Mouse (Mus musculus) megakaryocyte, embryonic 14.5 days (primary cell): ENCODE data around the gene Ltb4r1. TPM values are rescaled to one million over a fixed set of nuclear protein-coding genes. Genes with fewer than 3 reads are reported as not detected.

ENCODE experiments used
- H3K27me3 ChIP-seq: replicated peaks from 2 replicates; pipeline ENCODE3; 2012; ENCODE audit warnings: inconsistent platforms
- H3K36me3 ChIP-seq: replicated peaks from 2 replicates; pipeline ENCODE3; 2012; ENCODE audit warnings: low read length, inconsistent platforms, mixed read lengths
- H3K4me1 ChIP-seq: 2 replicates; pipeline ENCODE4 v1.6.1; 2012; ENCODE audit warnings: inconsistent platforms
- H3K4me3 ChIP-seq: replicated peaks from 2 replicates; pipeline ENCODE3; 2012; ENCODE audit warnings: moderate library complexity, mild to moderate bottlenecking, inconsistent platforms
- H3K9me3 ChIP-seq: 2 replicates; pipeline ENCODE4 v1.6.1; 2012; ENCODE audit warnings: inconsistent platforms
- FLI1 ChIP-seq: IDR thresholded peaks from 2 replicates; pipeline ENCODE4 v1.6.1; 2012; ENCODE audit warnings: low read length, inconsistent platforms, mixed read lengths
- GATA1 ChIP-seq: IDR thresholded peaks from 3 replicates; pipeline ENCODE4 v1.6.1; 2012; ENCODE audit warnings: mixed read lengths, low read length, inconsistent platforms, borderline replicate concordance
- polyA plus RNA-seq: library from polyadenylated mRNA; stranded (reverse); fragments of >175 nt; gene quantifications from 2 replicates; pipeline ENCODE4 v1.2.3, GENCODE M21; 2012; ENCODE audit warnings: low replicate concordance; ENCODE audit not compliant: insufficient read depth

The Ltb4r1 gene
- polyA plus RNA-seq, 1 experiment: 24.2 TPM

DNA sequence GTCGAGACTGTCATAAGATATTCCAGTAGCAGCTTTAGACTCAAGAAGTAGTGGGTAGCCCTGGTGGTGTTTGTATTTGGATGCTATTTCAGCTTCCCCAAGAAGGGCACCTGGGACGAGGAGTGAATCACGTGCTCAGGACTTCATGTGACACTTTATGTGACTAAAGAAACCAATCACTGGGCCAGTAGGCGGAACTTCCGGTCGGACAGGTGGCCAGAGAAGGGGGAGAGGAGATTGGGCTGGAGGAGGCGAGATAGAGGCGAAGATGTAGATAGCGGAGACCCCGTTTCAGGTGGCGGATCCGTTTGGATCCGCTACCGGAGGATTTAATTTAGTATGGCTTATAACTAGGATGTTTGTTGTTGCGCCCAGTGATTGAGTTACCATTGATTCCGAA is 49.1 kb downstream of the Ltb4r1 start:
- Histone ChIP-seq H3K36me3 (no peaks in the 10 kb centered on the region), H3K27me3 (peaks cover 16% of the 10 kb centered on the region), H3K9me3 (no peaks in the 10 kb centered on the region), H3K4me1 (peaks cover 5% of the 10 kb centered on the region), H3K4me3 (peak overlapping the region; percentile 87)
- TF ChIP-seq GATA1 (no peak), FLI1 (no peak)

DNA sequence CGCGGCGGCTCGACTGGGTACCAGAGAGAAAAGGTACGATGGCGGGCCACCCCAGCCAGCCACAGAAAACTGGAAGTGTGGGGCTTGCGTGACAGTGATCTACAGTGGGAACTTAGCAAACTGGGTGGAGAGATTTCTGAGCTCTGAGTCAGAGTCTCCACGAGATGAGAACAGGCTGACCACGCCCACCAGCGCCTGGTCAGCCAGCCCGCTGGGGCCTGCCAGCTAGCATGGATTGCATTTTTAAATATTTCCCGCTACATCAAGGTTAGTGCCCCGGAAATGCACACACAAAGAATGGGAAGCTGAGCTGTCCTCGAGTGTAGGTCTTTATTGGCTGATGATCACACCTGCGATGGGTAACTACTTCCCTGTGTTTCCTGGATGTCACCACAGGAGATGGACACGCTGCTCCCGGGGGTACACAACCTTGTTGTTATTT is 49.6 kb downstream of the Ltb4r1 start:
- TF ChIP-seq GATA1 (no peak), FLI1 (no peak)
- H3K36me3 ChIP-seq: no peaks in the 10 kb centered on the region
- H3K4me3 ChIP-seq: peak overlapping the region; percentile 87
- H3K27me3 ChIP-seq: peaks cover 16% of the 10 kb centered on the region
- peaks cover 5% of the 10 kb centered on the region for H3K4me1 ChIP-seq
- no peaks in the 10 kb centered on the region for H3K9me3 ChIP-seq

Other genes starting within 250 kb of the Ltb4r1 start
- not detected in 2 replicates for gene Nrl, start 241.0 kb upstream of the Ltb4r1 start, polyA plus RNA-seq
- gene Pck2, start 225.7 kb upstream of the Ltb4r1 start, polyA plus RNA-seq: 19.1 and 50.7 TPM in 2 replicates
- gene Dcaf11, start 206.0 kb upstream of the Ltb4r1 start, polyA plus RNA-seq: 11.5 and 17.6 TPM in 2 replicates
- gene A730061H03Rik, start 205.6 kb upstream of the Ltb4r1 start, polyA plus RNA-seq: not detected in 2 replicates
- not detected in 2 replicates for gene Fitm1, start 190.3 kb upstream of the Ltb4r1 start, polyA plus RNA-seq
- gene Psme1, start 187.8 kb upstream of the Ltb4r1 start, polyA plus RNA-seq: 66.3 and 162 TPM in 2 replicates
- 2.0 and 18.9 TPM in 2 replicates for gene Emc9, start 180.7 kb upstream of the Ltb4r1 start, polyA plus RNA-seq
- gene Psme2, start 174.8 kb upstream of the Ltb4r1 start, polyA plus RNA-seq: 23.2 and 78.2 TPM in 2 replicates
- 17.1 and 20.4 TPM in 2 replicates for gene Rnf31, start 174.3 kb upstream of the Ltb4r1 start, polyA plus RNA-seq
- gene Irf9, start 162.4 kb upstream of the Ltb4r1 start, polyA plus RNA-seq: 40.0 and 114 TPM in 2 replicates
- 1.4 and 9.7 TPM in 2 replicates for gene Rec8, start 147.9 kb upstream of the Ltb4r1 start, polyA plus RNA-seq
- gene Ipo4, start 130.0 kb upstream of the Ltb4r1 start, polyA plus RNA-seq: 12.4 and 38.3 TPM in 2 replicates
- gene Gm49378, start 128.1 kb upstream of the Ltb4r1 start, polyA plus RNA-seq: 0.64 and 4.9 TPM in 2 replicates
- 5.8 and 9.0 TPM in 2 replicates for gene Tm9sf1, start 122.2 kb upstream of the Ltb4r1 start, polyA plus RNA-seq
- gene Tssk4, start 115.8 kb upstream of the Ltb4r1 start, polyA plus RNA-seq: 0.23 TPM in 1 of 2 replicates, not detected in the other
- gene Mdp1, start 105.5 kb upstream of the Ltb4r1 start, polyA plus RNA-seq: 3.3 and 20.1 TPM in 2 replicates
- gene Gmpr2, start 94.0 kb upstream of the Ltb4r1 start, polyA plus RNA-seq: 12.5 and 39.5 TPM in 2 replicates
- gene Nedd8, start 93.8 kb upstream of the Ltb4r1 start, polyA plus RNA-seq: 10.8 and 102 TPM in 2 replicates
- 15.6 and 18.7 TPM in 2 replicates for gene Tinf2, start 84.1 kb upstream of the Ltb4r1 start, polyA plus RNA-seq
- gene Tgm1, start 52.0 kb upstream of the Ltb4r1 start, polyA plus RNA-seq: 1.1 and 2.7 TPM in 2 replicates
- gene Rabggta, start 43.7 kb upstream of the Ltb4r1 start, polyA plus RNA-seq: 9.5 and 9.9 TPM in 2 replicates
- gene Dhrs1, start 20.3 kb upstream of the Ltb4r1 start, polyA plus RNA-seq: 1.2 and 3.7 TPM in 2 replicates
- gene Nop9, start 20.3 kb upstream of the Ltb4r1 start, polyA plus RNA-seq: 18.3 and 25.1 TPM in 2 replicates
- gene Cideb, start 7.5 kb upstream of the Ltb4r1 start, polyA plus RNA-seq: 1.5 and 3.3 TPM in 2 replicates
- gene Ltb4r2, start 4.5 kb upstream of the Ltb4r1 start, polyA plus RNA-seq: 3.2 and 5.6 TPM in 2 replicates
- not detected in 2 replicates for gene Adcy4, start 18.1 kb downstream of the Ltb4r1 start, polyA plus RNA-seq
- 38.4 and 95.9 TPM in 2 replicates for gene Ripk3, start 22.9 kb downstream of the Ltb4r1 start, polyA plus RNA-seq
- gene Nfatc4, start 57.2 kb downstream of the Ltb4r1 start, polyA plus RNA-seq: 0.08 TPM in 1 of 2 replicates, not detected in the other
- gene Nynrin, start 88.0 kb downstream of the Ltb4r1 start, polyA plus RNA-seq: 0.61 and 1.4 TPM in 2 replicates
- gene Cbln3, start 118.4 kb downstream of the Ltb4r1 start, polyA plus RNA-seq: 1.2 TPM in 1 of 2 replicates, not detected in the other
- gene Khnyn, start 119.0 kb downstream of the Ltb4r1 start, polyA plus RNA-seq: 7.3 and 10.5 TPM in 2 replicates
- gene Sdr39u1, start 134.3 kb downstream of the Ltb4r1 start, polyA plus RNA-seq: 6.6 TPM in 1 of 2 replicates, not detected in the other
- 0.87 TPM in 1 of 2 replicates, not detected in the other for gene Cma1, start 178.7 kb downstream of the Ltb4r1 start, polyA plus RNA-seq
- gene Cma2, start 185.0 kb downstream of the Ltb4r1 start, polyA plus RNA-seq: not detected in 2 replicates